Mouse (Mus musculus) megakaryocyte, embryonic 14.5 days (primary cell): ENCODE measurements around the gene Olfr215.

ENCODE experiments used
- FLI1 ChIP-seq: IDR thresholded peaks from 2 replicates; pipeline ENCODE4 v1.6.1; 2012; ENCODE audit warnings: low read length, inconsistent platforms, mixed read lengths
- GATA1 ChIP-seq: IDR thresholded peaks from 3 replicates; pipeline ENCODE4 v1.6.1; 2012; ENCODE audit warnings: mixed read lengths, low read length, inconsistent platforms, borderline replicate concordance

DNA sequence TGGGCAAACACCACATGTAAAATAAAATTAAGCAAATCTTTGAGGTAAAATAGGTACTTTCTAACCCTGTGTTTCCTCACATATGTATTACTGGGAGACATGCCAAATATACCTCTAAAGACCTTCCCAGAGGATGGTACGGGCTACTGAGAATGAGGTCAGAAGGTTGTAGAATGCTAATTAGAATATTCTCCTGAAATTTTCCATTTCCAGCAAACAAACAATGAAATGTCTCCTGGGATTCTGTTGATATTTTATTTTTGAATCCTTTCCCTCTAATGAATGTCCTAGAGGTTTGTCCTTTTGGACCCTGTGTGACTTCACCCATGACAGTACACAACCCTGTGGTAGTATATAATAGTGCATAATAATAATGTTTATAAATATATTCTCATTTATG lies 30.1 kb downstream of the Olfr215 start, which contains the start of gene Olfr214:
- TF ChIP-seq GATA1 (no peak), FLI1 (no peak)
